Mouse (Mus musculus) kidney, postnatal 10 days (tissue): Measurements from ENCODE around the gene Ttc8.

ENCODE experiments used
- DNase-seq: peaks from one replicate; pipeline ENCODE4 v3.0.0; 2021; ENCODE audit warnings: mixed read lengths

The Ttc8 gene

GRCm38 (mm10) chr12:98974157-98974804 lies 53.9 kb downstream of the Ttc8 start:
- DNase-seq = no peak

GRCm38 (mm10) chr12:98981081-98981480 lies 60.7 kb downstream of the Ttc8 start:
- no peak for DNase-seq

- no peak for DNase-seq
These were observed 64.4 kb downstream of the Ttc8 start for GRCm38 (mm10) chr12:98984785-98985184.

- no peak for DNase-seq
These were observed 70.9 kb downstream of the Ttc8 start for GRCm38 (mm10) chr12:98991076-98991829.

GRCm38 (mm10) chr12:98991830-98992216 lies 71.4 kb downstream of the Ttc8 start:
- no peak for DNase-seq

- no peak for DNase-seq
These were observed 73.4 kb downstream of the Ttc8 start for GRCm38 (mm10) chr12:98993736-98994135.

GRCm38 (mm10) chr12:98994366-98994765 lies 74.0 kb downstream of the Ttc8 start:
- DNase-seq = no peak

GRCm38 (mm10) chr12:98995881-98996280 lies 75.5 kb downstream of the Ttc8 start:
- DNase-seq = no peak

GRCm38 (mm10) chr12:98996581-98996988 lies 76.2 kb downstream of the Ttc8 start:
- DNase-seq = no peak

- no peak for DNase-seq
These were observed 76.7 kb downstream of the Ttc8 start for GRCm38 (mm10) chr12:98997046-98997445.

GRCm38 (mm10) chr12:98998662-98999428 lies 78.5 kb downstream of the Ttc8 start:
- no peak for DNase-seq

- no peak for DNase-seq
These were observed 79.9 kb downstream of the Ttc8 start for GRCm38 (mm10) chr12:99000310-99000709.

GRCm38 (mm10) chr12:99003046-99003445 lies 82.7 kb downstream of the Ttc8 start:
- DNase-seq = no peak

- DNase-seq = no peak
These were observed 84.4 kb downstream of the Ttc8 start for GRCm38 (mm10) chr12:99004752-99005151.

GRCm38 (mm10) chr12:99008786-99009185 lies 88.4 kb downstream of the Ttc8 start:
- DNase-seq = no peak

GRCm38 (mm10) chr12:99009430-99009829 lies 89.1 kb downstream of the Ttc8 start:
- DNase-seq = no peak

- no peak for DNase-seq
These were observed 89.7 kb downstream of the Ttc8 start for GRCm38 (mm10) chr12:99010044-99010443.

- DNase-seq = no peak
These were observed 90.9 kb downstream of the Ttc8 start for GRCm38 (mm10) chr12:99011161-99011861.

GRCm38 (mm10) chr12:99015870-99016269 lies 95.5 kb downstream of the Ttc8 start:
- no peak for DNase-seq

GRCm38 (mm10) chr12:99024430-99024960 lies 104.1 kb downstream of the Ttc8 start:
- DNase-seq = no peak

- DNase-seq = no peak
These were observed 105.9 kb downstream of the Ttc8 start for GRCm38 (mm10) chr12:99026291-99026690.

GRCm38 (mm10) chr12:99028665-99029064 lies 108.3 kb downstream of the Ttc8 start:
- DNase-seq = no peak

- no peak for DNase-seq
These were observed 109.6 kb downstream of the Ttc8 start for GRCm38 (mm10) chr12:99030022-99030421.
